Mouse (Mus musculus) testis, adult 2 months (tissue): ENCODE measurements at regions not wholly inside any gene's neighbourhood (a gene's known extent, or its start where the extent isn't known, plus 50 kb on each side); places are given as distances from the start of the nearest gene placed in this dataset.

ENCODE experiments used
- CTCF ChIP-seq: fragments of 200-500 bp; IDR thresholded peaks from 2 replicates; pipeline ENCODE4 v1.5.1; 2012; ENCODE audit warnings: low read depth, mild to moderate bottlenecking, inconsistent platforms, low read length, moderate library complexity; ENCODE audit not compliant: control insufficient read depth, insufficient read depth, insufficient replicate concordance
- POLR2A ChIP-seq: fragments of 200-500 bp; IDR thresholded peaks from 2 replicates; pipeline ENCODE4 v1.6.1; 2012; ENCODE audit warnings: low read depth, mild to moderate bottlenecking, inconsistent platforms, low read length, moderate library complexity; ENCODE audit not compliant: control insufficient read depth

DNA sequence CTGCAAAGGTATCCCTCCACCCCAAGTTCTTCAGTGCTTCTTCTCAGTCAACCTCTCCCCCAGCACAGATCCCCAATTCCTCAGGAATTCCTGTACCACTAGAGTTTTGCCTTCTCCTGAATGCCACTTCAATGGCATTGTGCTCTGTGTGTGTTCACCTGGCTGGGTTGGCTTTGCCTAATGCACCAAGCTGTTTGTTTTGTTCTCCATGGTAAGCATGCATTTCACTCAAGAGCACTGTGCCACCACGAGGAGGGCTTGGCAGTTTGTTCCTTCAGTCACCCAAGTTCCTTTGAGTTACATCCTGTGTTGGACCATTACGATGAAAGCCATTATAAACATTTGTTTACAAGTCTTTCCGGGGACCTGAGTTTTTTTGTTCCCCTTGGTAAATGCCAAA lies 84.5 kb downstream of the Zfp36l1 start:
- no peak for TF ChIP-seq POLR2A
- TF ChIP-seq CTCF, result no peak
